Mouse (Mus musculus): Measurements from ENCODE around the gene Zfp958.
"Not testable (repeated sequence)": the region's sequence is repeated elsewhere in the genome, so short reads cannot be mapped to it uniquely, and the experiment has no call there.

The Zfp958 gene

DNA sequence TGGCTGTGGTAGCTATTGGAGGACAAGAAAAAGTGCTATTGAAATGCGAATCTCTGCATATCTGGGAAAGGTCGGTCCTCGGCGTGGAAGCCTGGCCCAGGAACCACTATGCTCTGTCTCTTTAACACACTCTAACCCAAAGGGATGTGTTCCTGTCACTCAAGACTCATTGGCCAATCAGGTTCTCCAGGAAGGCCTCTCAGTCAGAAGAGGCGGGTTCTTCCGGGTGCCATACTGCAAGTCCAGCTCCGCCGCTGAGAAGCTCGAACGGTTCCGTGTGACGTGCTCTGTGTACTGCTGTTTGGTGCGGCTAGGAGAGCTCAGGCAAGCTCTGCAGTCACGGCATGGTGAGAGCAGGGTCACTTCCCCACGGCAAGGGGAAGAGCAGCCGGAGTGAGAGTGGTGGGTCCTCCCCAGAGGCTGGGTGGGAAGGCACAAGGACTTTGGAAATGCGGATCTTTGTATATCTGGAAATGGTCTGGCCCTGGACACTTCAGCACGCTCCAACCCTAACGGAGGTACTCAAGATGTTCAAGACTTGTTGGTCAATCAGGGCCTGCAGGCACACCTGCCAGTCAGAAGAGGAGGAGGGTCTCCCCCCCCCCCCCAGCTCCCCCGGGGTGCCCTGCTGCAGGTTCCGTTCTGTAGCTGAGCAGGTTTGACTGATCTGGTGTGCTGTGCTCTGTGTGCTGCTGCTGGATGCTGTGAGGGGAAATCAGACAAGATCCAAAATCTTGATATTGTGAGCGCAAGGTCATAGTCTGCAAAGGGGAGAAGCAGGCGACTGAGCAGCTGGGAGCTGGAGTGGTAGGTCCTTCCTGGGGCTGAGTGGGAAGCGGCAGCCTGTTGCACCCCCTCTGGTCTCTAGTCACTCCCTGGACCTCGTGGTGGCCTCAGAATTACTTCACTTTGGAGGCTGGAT is at the start of gene Zfp958:
Zfp958 (plus strand) TSS at position 236 of the 922 bp plus-strand sequence.
- DNase-seq (ENCODE audit: extremely low read depth, low read depth) = peak; percentile 97

DNA sequence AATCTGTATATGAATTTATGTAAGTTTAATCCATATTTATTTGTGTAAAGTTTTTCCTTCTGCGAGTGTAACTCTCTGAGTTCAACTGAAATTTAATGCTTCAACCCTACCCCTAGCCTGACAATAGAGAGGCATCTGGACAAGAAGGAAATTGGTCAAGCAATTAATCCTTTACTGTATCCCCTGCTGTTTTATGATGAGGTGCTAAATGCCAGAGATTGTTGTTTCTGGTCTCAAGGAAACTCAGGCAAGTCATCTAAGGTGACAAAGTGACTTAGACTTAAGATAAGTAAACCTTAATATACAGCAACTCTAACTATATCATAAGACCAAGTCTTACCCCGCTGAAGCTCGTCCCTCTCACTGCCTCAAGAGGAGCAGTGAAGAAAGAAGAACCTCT is 31.0 kb upstream of the Zfp958 start:
- DNase-seq (ENCODE audit: extremely low read depth, low read depth) = peak; percentile 10

DNA sequence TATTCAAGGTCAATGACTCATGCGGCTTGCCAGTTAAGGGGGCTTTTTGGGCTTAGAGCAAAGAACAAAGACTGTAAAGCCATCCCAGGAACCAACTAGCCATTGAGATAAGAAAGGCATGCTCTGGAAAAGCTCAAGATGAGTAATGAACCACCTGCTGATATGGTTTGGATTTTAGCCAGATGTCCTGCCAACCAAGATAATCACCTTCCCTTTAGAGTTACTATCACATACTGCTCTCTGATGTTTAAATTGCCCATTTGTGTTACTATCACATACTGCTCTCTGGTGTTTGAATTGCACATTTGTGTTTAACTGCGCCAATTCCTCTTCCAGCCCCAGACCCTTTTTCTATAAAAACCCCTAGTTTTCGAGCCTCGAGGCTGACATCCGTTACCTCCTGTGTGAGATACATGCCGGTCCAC is 30.2 kb upstream of the Zfp958 start:
- peak; percentile 78 for DNase-seq (ENCODE audit: extremely low read depth, low read depth)

DNA sequence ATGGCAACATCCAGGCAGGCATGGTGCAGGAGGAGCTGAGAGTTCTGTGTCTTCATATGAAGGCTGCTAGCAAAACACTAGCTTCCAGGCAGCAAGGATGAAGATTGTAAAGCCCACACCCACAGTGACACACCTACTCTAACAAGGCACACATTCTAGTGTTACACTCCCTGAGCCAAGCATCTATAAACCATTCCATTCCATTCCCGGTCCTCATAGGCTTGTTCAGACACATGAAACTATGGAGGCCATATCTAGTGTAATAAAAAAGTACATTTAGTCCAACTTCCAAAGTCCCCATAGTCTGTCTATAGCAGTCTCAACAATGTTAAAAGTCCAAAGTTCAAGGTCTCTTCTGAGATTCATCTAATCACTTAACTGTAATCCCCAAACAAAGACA is 28.3 kb upstream of the Zfp958 start:
- no peak for DNase-seq (ENCODE audit: extremely low read depth, low read depth)

DNA sequence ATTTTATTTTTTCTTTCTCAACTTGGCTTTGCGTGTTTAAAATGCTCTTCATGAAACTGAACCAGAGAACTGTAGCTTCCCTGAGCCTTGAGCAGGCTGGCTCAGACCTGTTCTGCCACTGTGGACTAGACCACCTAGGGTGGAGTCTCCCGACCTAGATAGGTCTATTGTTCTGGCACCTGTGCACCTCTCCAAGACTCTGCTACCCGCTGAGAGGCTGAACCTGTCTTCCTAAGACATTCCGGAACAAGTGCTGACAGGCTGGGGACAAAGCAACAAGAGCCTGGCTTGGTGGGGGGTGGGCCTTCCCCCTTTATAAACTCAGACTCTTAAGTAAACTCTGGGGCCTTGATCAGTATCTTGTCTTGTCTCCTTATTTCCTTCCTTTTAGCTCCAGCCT is 26.6 kb upstream of the Zfp958 start:
- DNase-seq (ENCODE audit: extremely low read depth, low read depth) = no peak

- DNase-seq (ENCODE audit: extremely low read depth, low read depth) = peak; percentile 38
Measured at GRCm38 (mm10) chr8:4588165-4589000, 24.6 kb upstream of the Zfp958 start.

DNA sequence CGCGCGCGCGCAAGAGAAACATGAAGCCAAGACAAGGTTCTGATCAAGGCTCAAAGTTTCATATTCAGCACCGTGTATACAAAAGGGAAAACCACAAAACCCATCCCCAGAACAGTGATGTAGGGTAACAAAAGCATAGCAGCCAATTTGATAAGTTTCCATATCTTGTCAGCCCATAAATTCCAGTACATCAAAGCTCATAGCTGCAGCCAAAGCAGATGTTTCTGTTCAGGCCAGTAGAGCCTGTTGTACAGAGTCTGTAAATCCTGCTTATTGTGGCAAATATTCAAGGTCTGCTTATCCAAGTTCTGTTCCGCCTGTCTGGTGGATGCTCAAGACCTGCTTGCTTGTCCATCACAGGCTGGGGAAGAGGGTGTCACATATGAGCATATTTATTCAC is 4.1 kb upstream of the Zfp958 start:
- DNase-seq (ENCODE audit: extremely low read depth, low read depth) = no peak

- DNase-seq (ENCODE audit: extremely low read depth, low read depth) = not testable (repeated sequence)
Measured at GRCm38 (mm10) chr8:4611626-4612175, 1.3 kb upstream of the Zfp958 start.

GRCm38 (mm10) chr8:4627349-4627748 is 14.4 kb downstream of the Zfp958 start:
- DNase-seq (ENCODE audit: extremely low read depth, low read depth) = no peak

- no peak for DNase-seq (ENCODE audit: extremely low read depth, low read depth)
Measured at GRCm38 (mm10) chr8:4637071-4637470, 24.1 kb downstream of the Zfp958 start.

DNA sequence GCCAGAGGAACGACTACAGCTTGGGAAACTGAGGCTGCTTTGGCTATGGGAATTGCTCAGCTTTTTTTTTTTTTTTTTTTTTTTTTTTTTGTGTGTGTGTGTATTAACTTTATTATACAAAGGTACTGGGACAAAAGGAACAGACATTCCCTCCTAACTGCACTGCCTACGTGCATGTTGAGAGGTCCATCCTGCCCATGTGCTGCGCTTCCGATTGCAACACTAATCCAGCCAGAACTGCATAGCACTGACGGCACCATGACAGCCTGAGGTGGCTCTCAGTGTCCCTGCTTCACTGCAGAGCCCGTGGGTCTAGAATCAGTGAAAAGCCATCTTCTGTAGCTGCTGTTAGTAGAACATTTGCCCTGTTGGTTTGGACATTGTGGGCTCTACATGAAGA is 30.0 kb downstream of the Zfp958 start:
- not testable (repeated sequence) for DNase-seq (ENCODE audit: extremely low read depth, low read depth)

DNA sequence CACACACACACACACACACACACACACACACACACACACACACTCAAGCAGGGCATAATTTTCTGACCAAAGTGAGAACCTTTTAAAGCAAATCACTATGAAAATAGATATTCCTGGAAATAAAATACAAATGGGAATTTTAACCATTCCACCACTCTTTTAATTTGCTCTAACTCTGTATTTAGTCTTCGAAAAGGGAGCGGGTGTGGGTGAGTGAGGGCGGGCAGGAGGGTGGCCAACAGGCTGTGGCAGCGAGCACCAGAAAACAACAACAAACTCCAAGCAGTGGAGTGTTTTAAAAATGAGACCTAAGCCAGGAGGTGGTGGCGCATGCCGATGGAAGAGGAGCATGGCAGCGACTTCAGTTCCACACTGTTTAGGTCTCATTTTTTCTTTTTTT is 43.6 kb downstream of the Zfp958 start:
- peak; percentile 66 for DNase-seq (ENCODE audit: extremely low read depth, low read depth)

DNA sequence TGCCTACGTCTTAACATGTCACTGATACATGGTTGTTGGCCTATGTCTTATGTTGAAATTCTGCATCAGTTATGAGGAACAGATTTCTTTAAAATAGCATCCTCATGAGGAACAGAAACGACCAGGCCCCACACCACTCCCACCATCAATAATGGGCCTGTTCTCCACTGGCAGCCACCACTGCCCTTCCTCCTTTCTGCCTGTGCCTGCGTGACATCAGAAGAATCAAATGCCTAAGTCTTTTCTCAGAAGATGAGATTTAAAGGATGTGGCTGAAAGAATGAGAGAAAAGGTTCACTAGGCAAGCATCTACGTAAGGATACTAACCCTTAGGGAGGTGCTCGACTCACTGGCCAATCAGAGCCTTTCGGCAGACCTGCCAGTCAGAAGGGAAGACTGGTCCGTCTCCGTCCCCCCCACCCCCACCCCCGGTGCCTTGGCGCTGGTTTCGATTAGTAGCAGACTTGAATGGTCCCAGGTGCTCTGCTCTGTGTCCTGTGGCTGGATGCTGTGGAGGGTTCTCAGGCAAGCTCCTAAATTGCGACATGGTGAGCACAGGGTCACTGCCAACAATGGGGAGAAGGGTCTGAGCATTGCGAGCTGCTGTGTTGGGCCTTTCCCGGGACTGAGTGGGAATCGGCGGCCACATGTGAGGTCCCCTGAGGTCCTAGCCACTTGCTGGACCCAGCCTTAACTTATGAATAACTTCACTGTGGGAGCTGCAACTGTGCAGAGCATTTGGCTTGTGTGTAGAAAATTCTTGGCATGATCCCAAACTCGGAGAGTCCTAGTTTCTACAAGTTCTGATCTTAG is 62.4 kb downstream of the Zfp958 start:
- DNase-seq (ENCODE audit: extremely low read depth, low read depth) = no peak

- DNase-seq (ENCODE audit: extremely low read depth, low read depth) = no peak
Measured at GRCm38 (mm10) chr8:4676586-4676985, 63.6 kb downstream of the Zfp958 start.

GRCm38 (mm10) chr8:4677265-4678217 is 64.6 kb downstream of the Zfp958 start:
- peak; percentile 98 for DNase-seq (ENCODE audit: extremely low read depth, low read depth)

DNA sequence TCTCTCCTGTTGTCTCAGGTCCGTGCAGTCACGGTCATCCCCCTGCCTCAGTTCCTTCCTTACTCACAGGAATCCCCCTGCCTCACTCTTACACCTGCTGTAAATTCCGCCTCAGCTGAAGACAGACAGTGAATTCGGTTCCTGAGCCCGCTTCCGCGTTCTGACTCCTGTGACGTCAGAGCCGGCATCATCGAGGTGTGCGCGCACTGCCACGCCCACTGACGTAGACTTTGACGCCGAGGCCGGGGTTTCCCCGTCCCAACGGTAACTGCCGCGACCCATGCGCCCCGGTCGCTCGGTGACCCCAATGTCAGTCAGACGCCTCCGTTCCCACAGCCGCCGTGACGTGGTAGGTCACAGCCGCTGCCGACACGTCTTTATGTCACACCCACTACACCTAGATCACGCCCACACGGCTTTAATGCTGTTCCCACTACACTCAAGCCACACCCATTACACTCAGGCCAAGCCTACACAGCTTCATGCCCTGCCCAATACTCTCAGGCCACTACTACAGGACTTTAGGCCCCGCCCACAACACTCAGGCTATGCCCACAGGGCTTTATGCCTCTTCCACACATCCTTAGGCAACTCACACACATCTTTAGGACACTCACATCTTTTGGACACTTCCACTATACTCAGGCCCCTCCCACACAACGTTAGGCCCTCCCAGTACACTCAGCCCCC is 65.4 kb downstream of the Zfp958 start:
- DNase-seq (ENCODE audit: extremely low read depth, low read depth) = peak; percentile 84

DNA sequence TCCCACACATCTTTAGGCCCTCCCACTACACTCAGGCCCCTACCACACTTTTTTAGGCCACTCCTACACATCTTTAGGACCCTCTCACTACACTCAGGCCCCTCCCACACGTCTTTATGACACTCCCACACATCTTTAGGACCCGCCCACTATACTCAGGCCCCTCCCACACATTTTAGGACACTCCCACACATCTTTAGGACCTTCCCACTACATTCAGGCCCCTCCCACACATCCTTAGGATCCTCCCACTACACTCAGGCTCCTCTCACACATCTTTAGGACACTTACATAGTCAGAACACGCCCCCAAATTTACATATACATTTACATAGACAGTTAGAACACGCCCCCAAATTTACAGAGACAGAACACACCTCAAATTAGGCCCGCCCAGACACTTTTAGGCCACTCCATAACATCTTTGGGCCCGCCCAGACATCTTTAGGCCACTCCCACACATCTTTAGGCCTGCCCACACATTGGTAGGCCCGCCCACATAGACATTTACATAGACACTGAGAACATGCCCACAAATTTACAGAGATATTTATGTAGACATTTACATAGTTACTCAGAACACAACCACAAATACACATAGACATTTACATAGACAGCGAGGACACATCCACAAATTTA is 66.1 kb downstream of the Zfp958 start:
- DNase-seq (ENCODE audit: extremely low read depth, low read depth) = no peak

DNA sequence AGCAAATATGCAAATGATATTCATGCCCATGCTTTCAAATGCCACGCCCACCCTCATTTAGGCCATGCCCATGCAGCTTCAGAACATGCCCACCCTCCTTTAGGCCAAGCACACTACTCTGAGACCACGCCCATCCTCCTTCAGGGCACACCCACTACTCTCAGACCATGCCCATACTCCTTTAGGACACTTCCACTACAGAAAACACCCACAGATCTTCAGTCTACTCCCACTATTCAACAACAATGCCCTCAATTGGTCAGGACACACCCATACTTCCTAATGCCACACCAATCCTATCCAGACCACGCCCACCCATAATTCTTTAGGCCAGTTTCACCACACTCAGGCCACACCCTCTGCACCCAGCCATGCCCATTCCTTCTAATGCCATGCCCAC is 66.8 kb downstream of the Zfp958 start:
- DNase-seq (ENCODE audit: extremely low read depth, low read depth) = no peak
